Mouse (Mus musculus): ENCODE results near the gene Cyb561d2. TPM values are rescaled to one million over a fixed set of nuclear protein-coding genes. Genes with fewer than 3 reads are reported as not detected.

The Cyb561d2 gene
- total and polyA plus RNA-seq, 2 experiments from 2014 or later, result 50.0 to 50.8 TPM

DNA sequence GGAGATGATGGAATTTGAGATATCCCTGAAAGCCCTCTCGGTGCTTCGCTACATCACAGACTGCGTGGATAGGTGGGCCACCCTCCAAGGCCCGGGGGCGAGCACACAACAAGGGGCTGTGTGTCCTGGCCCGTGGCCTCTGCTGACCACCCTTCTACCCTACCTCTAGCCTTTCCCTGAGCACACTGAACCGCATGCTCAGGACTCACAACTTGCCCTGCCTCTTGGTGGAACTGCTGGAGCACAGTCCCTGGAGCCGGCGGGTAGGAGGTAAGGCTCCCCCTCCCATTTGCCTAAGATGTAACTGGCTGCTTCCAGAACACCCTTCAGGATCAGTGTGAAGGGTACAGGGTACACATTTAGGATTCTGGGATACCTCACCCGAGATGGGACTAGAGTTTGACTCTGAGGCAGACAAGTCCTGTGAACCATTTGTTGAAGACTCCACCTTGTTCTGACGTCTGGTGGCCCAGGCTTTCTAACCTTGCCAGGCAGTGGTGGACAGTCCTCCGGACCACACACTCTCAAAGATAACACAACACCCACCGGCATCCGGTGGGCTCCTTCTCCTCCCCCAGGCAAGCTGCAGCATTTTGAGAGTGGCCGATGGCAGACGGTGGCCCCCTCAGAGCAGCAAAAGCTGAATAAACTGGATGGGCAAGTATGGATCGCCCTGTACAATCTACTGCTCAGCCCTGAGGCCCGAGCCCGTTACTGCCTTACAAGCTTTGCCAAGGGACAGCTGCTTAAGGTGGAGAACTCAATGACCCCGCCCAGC is 7.5 kb upstream of the Cyb561d2 start:
- ATAC-seq (ENCODE audit: low FRiP score) (no peak), DNase-seq (ENCODE audit: low spot score) (no peak)
- peaks cover 28% of the 10 kb centered on the region for H3K27me3 ChIP-seq (ENCODE audit: insufficient read depth, low read length)
- no peak overlapping the region for H3K4me2 ChIP-seq (ENCODE audit: low read depth, low read length, poor library complexity, severe bottlenecking)
- H3K9ac ChIP-seq (replicated peaks; ENCODE audit: low read length, poor library complexity, severe bottlenecking), result no peak overlapping the region
- WGBS, result 89% methylated on average over 20 of the region's 20 CpGs
- no peak for TF ChIP-seq CTCF (IDR thresholded peaks at IDR 0.05)
- no peaks in the 10 kb centered on the region for H3K9me3 ChIP-seq (ENCODE audit: low read length)
- no peak overlapping the region for H3K27ac ChIP-seq (ENCODE audit: low read depth, low read length)
- H3K4me1 ChIP-seq (ENCODE audit: insufficient read depth, low read length), result peaks cover 11% of the 10 kb centered on the region; the same call in 1 of the 2 replicates
- no peak overlapping the region for H3K4me3 ChIP-seq (ENCODE audit: low read depth, low read length)
- peaks cover 10% of the 10 kb centered on the region for H3K36me3 ChIP-seq (ENCODE audit: insufficient read depth, low read length)

GRCm38 (mm10) chr9:107548820-107549219 is 6.8 kb upstream of the Cyb561d2 start:
- Histone ChIP-seq H3K4me1 (ENCODE audit: insufficient read depth, low read length) (peaks cover 11% of the 10 kb centered on the region; the same call in 1 of the 2 replicates), H3K9ac (replicated peaks; ENCODE audit: low read length, poor library complexity, severe bottlenecking) (no peak overlapping the region), H3K4me3 (ENCODE audit: low read depth, low read length) (no peak overlapping the region), H3K9me3 (ENCODE audit: low read length) (no peaks in the 10 kb centered on the region), H3K27ac (ENCODE audit: low read depth, low read length) (no peak overlapping the region), H3K4me2 (ENCODE audit: low read depth, low read length, poor library complexity, severe bottlenecking) (no peak overlapping the region), H3K27me3 (ENCODE audit: insufficient read depth, low read length) (peaks cover 28% of the 10 kb centered on the region), H3K36me3 (ENCODE audit: insufficient read depth, low read length) (peaks cover 14% of the 10 kb centered on the region)
- DNase-seq (ENCODE audit: low spot score) (no peak), ATAC-seq (ENCODE audit: low FRiP score) (no peak)
- WGBS, result 91% methylated on average over 10 of the region's 10 CpGs
- TF ChIP-seq CTCF (IDR thresholded peaks at IDR 0.05), result no peak

GRCm38 (mm10) chr9:107547957-107548356 is 6.0 kb upstream of the Cyb561d2 start:
- Histone ChIP-seq H3K4me2 (ENCODE audit: low read depth, low read length, poor library complexity, severe bottlenecking) (no peak overlapping the region), H3K27ac (ENCODE audit: low read depth, low read length) (no peak overlapping the region), H3K36me3 (ENCODE audit: insufficient read depth, low read length) (peaks cover 14% of the 10 kb centered on the region), H3K27me3 (ENCODE audit: insufficient read depth, low read length) (peaks cover 28% of the 10 kb centered on the region), H3K9me3 (ENCODE audit: low read length) (no peaks in the 10 kb centered on the region), H3K4me1 (ENCODE audit: insufficient read depth, low read length) (peaks cover 11% of the 10 kb centered on the region; the same call in 1 of the 2 replicates), H3K4me3 (ENCODE audit: low read depth, low read length) (no peak overlapping the region), H3K9ac (replicated peaks; ENCODE audit: low read length, poor library complexity, severe bottlenecking) (no peak overlapping the region)
- TF ChIP-seq CTCF (IDR thresholded peaks at IDR 0.05), result no peak
- DNase-seq (ENCODE audit: low spot score) (no peak), ATAC-seq (ENCODE audit: low FRiP score) (no peak)
- 83% methylated on average over 5 of the region's 5 CpGs for WGBS

GRCm38 (mm10) chr9:107547026-107547425 is 5.0 kb upstream of the Cyb561d2 start, which contains the start of gene Zmynd10:
Zmynd10 (plus strand) TSS chr9:107547298.
- WGBS, result 3% methylated on average over 20 of the region's 20 CpGs
- peak; percentile 50 for ATAC-seq (ENCODE audit: low FRiP score)

DNA sequence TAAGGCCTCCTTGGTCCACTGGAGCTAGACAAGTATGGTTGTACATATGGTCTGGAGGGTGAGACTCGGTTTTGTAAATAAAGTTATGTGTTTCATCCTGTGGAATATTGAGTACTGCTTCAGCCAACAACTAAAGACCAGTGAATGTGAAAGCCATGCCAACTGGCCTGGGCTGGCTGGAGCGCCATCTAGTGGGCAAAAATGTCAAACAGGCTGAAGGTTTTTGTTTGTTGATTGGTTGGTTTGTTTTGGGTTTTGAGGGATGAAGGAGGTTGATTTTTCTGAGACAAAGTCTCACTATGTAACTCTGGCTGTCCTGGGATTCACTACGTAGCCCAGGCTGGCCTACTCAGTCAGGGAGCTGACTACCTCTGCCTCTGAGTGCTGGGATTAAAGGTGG is 3.6 kb upstream of the Cyb561d2 start:
- Histone ChIP-seq H3K9me3 (ENCODE audit: low read length) (no peaks in the 10 kb centered on the region), H3K4me1 (ENCODE audit: insufficient read depth, low read length) (peaks cover 17% of the 10 kb centered on the region; the same call in 1 of the 2 replicates), H3K36me3 (ENCODE audit: insufficient read depth, low read length) (peaks cover 14% of the 10 kb centered on the region), H3K27ac (ENCODE audit: low read depth, low read length) (no peak overlapping the region), H3K9ac (replicated peaks; ENCODE audit: low read length, poor library complexity, severe bottlenecking) (no peak overlapping the region), H3K27me3 (ENCODE audit: insufficient read depth, low read length) (peaks cover 8% of the 10 kb centered on the region), H3K4me2 (ENCODE audit: low read depth, low read length, poor library complexity, severe bottlenecking) (no peak overlapping the region), H3K4me3 (ENCODE audit: low read depth, low read length) (no peak overlapping the region)
- TF ChIP-seq CTCF (IDR thresholded peaks at IDR 0.05), result peak; percentile 96
- WGBS, result 13% methylated on average over 3 of the region's 3 CpGs
- DNase-seq (ENCODE audit: low spot score) (peak; percentile 80), ATAC-seq (ENCODE audit: low FRiP score) (no peak)

More at GRCm38 (mm10) chr9:107547026-107547425, 5.0 kb upstream of the Cyb561d2 start, which contains the start of gene Zmynd10:
- H3K9ac ChIP-seq (replicated peaks; ENCODE audit: low read length, poor library complexity, severe bottlenecking), result 0 out of 2 replicates have a peak within 1 kb of the TSS, but pooled peaks have one; percentile 19
- TF ChIP-seq CTCF (IDR thresholded peaks at IDR 0.05), result no peak
- H3K9me3 ChIP-seq (ENCODE audit: low read length), result no peaks in the 10 kb centered on the region
- H3K4me2 ChIP-seq (ENCODE audit: low read depth, low read length, poor library complexity, severe bottlenecking), result peak within 1 kb of the TSS; percentile 57
- DNase-seq (ENCODE audit: low spot score), result peak; percentile 95
- H3K27ac ChIP-seq (ENCODE audit: low read depth, low read length), result peak within 1 kb of the TSS; percentile 19; the same call in 1 of the 2 replicates
- H3K4me3 ChIP-seq (ENCODE audit: low read depth, low read length), result peak within 1 kb of the TSS; percentile 22
- peaks cover 14% of the 10 kb centered on the region for H3K36me3 ChIP-seq (ENCODE audit: insufficient read depth, low read length)
- H3K27me3 ChIP-seq (ENCODE audit: insufficient read depth, low read length), result peaks cover 20% of the 10 kb centered on the region
- peaks cover 11% of the 10 kb centered on the region; the same call in 1 of the 2 replicates for H3K4me1 ChIP-seq (ENCODE audit: insufficient read depth, low read length)

GRCm38 (mm10) chr9:107545199-107545598 is 3.2 kb upstream of the Cyb561d2 start:
- Histone ChIP-seq H3K27me3 (ENCODE audit: insufficient read depth, low read length) (peaks cover 4% of the 10 kb centered on the region; the same call in 1 of the 2 replicates), H3K4me1 (ENCODE audit: insufficient read depth, low read length) (peaks cover 19% of the 10 kb centered on the region; the same call in 1 of the 2 replicates), H3K9me3 (ENCODE audit: low read length) (no peaks in the 10 kb centered on the region), H3K27ac (ENCODE audit: low read depth, low read length) (no peak overlapping the region), H3K9ac (replicated peaks; ENCODE audit: low read length, poor library complexity, severe bottlenecking) (no peak overlapping the region), H3K4me2 (ENCODE audit: low read depth, low read length, poor library complexity, severe bottlenecking) (no peak overlapping the region), H3K36me3 (ENCODE audit: insufficient read depth, low read length) (peaks cover 14% of the 10 kb centered on the region), H3K4me3 (ENCODE audit: low read depth, low read length) (no peak overlapping the region)
- no peak for TF ChIP-seq CTCF (IDR thresholded peaks at IDR 0.05)
- WGBS, result 89% methylated on average over 10 of the region's 10 CpGs
- DNase-seq (ENCODE audit: low spot score) (no peak), ATAC-seq (ENCODE audit: low FRiP score) (no peak)

All from midbrain, postnatal 0 days (tissue).